Mouse (Mus musculus) CH12F3 (cell line): Measurements from ENCODE around the gene Pif1.

Experiments
- in situ Hi-C: fragments of 300-500 bp; cut with MboI; formaldehyde crosslinking; loops from 2 replicates; pipeline ENCODE4 v1.14.3; 2020; ENCODE audit warnings: low sequenced_read_pairs

Pif1 gene

GRCm38 (mm10) chr9:65587573-65588358 is 806 bp downstream of the Pif1 start:
- in situ Hi-C loops, result loop anchor here (25.0 kb wide), 1 partner anchor 150 kb away; the partner anchor contains the start of gene Mtfmt

GRCm38 (mm10) chr9:65589091-65589490 is 2.1 kb downstream of the Pif1 start:
- in situ Hi-C loops, result loop anchor here (25.0 kb wide), 1 partner anchor 152 kb away; the partner anchor contains the start of gene Mtfmt

GRCm38 (mm10) chr9:65592721-65593120 is 5.8 kb downstream of the Pif1 start:
- in situ Hi-C loops, result loop anchor here (25.0 kb wide), 1 partner anchor 155 kb away; the partner anchor contains the start of gene Mtfmt

- in situ Hi-C loops, result loop anchor here (25.0 kb wide), 1 partner anchor 156 kb away; the partner anchor contains the start of gene Mtfmt
Measured at GRCm38 (mm10) chr9:65593596-65593995, 6.6 kb downstream of the Pif1 start.

- in situ Hi-C loops, result loop anchor here (25.0 kb wide), 1 partner anchor 162 kb away; the partner anchor contains the start of gene Mtfmt
Measured at GRCm38 (mm10) chr9:65598765-65599249, 11.8 kb downstream of the Pif1 start.

- in situ Hi-C loops, result loop anchor here (10.0 kb wide), 1 partner anchor 254 kb away; no protein-coding TSS in a partner anchor
Measured at GRCm38 (mm10) chr9:65600951-65601350, 14.0 kb downstream of the Pif1 start.

- in situ Hi-C loops, result loop anchor here (10.0 kb wide), 1 partner anchor 251 kb away; no protein-coding TSS in a partner anchor
Measured at GRCm38 (mm10) chr9:65603401-65604102, 16.6 kb downstream of the Pif1 start.

GRCm38 (mm10) chr9:65605471-65606136 is 18.6 kb downstream of the Pif1 start:
- in situ Hi-C loops, result loop anchor here (5.0 to 10.0 kb wide), 2 partner anchors 57 to 249 kb away; no protein-coding TSS in a partner anchor

DNA sequence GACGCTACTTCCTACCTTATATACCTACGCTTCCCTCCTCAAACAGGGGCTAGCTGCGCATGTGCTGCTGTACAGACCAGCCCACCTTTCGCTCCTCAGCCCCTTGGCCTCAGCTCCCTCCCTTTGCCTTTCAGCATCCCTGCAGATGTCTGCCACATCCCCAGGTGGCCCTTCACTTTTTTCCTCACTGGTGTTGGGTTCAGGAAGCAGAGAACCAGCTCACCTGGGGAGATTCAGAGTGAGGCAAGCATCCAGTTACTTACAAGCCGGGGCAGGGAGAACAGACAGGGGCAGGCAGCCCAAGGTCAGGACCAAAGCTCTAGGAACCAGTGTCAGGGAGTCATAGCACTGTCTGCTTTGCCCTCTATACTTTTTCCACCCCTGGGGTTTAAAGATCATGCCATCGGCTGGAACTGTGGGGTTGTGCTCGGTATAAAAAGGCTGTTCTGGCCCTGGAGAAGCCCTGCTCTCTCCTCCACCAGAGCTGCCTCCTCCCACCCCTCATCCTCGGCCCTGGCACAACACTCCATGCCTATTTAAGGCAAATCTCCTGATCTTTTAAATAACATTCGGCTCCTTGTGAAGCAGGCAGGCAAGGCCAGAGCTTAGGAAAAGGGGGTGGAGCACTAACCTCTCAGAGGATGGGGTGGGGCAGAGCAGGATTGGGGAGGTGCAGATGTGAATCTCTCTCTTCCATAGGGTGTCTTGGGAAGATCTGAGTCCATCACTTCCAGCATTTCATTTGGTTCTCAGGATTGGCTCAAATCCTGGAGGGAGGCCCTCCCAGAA is 19.6 kb downstream of the Pif1 start:
- in situ Hi-C loops, result loop anchor here (5.0 to 10.0 kb wide), 2 partner anchors 56 to 248 kb away; no protein-coding TSS in a partner anchor

DNA sequence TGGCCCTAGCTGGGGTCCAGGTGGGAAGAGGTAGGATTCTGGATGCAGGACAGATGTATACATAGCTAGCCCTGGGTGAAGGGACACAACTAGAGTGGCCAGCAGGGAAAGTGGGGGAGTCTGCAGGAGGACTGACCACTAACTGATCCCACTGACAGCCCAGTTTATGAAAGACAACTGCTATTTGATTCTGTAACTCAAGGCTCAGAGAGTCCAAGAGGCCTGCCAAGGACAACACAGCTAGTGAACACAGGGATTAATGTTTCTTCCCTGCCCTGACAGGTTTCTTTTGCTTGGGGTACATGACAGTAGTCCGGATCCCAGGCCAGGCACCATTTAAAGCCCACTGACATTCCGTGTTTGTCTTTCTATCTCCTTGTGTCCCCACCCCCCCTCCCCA is 20.2 kb downstream of the Pif1 start:
- in situ Hi-C loops, result loop anchor here (5.0 to 10.0 kb wide), 2 partner anchors 55 to 248 kb away; no protein-coding TSS in a partner anchor

DNA sequence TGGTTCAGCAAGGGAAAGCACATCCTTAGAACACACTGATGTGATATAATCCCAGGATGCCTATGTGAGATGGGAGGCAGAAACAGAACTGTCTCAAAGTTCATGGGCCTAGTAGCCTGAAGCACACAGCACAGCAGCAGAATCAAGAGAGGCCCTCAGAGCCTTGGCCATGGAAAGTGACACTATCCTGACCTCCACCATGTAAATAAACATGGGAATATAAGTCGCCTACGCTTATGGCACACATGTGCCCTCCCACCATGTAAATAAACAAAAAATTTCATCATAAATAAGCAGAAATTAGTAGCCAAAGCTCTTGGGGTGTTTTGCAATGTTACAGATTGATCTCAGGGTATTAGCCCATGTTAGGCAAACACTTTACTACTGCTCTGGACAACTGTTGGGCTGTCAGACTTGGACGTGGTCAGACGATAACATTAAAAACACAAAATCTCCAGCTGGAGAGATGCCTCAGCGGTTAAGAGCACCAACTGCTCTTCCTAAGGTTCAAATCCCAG is 25.1 kb downstream of the Pif1 start:
- in situ Hi-C loops, result no loop called here

DNA sequence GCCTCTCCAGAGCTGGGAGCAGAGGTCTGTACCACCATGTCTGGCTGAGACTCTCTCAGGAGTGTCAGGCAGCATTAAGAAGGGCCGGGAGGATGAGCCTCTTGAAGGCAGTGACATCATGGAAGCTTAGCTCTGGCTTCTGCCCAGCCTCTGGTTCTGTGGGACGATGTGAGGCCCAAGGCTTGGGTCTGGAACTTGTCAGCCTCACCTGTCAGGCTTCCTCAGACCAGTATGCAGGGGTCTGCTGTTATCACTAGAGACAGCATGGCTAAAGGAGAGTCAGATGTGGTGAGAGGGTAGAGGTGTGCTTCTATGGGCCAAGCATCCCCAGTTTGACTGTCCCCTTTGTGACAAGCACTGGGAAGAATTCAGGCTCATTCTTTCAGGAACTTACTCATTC is 26.1 kb downstream of the Pif1 start:
- in situ Hi-C loops, result no loop called here

DNA sequence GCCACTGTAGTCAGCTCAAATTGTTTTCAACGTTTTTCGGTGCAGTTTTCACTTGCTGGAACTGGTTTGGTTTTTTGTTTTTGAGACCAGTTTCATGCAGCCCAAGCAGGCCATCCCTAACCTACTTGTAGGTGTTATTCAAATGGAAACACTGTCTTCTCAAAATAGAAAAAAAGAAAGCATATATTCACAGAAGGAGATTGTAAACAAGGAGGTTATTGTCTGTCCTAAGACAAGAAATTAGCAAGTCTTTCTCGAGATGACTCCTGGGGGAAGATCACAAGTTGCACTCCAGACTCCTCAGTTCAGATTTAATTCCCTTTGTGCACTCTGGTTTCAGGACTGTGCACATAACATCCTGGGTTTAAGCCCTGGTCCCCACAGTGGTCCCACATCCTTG is 32.4 kb downstream of the Pif1 start:
- in situ Hi-C loops, result no loop called here

GRCm38 (mm10) chr9:65621196-65621595 is 34.2 kb downstream of the Pif1 start:
- in situ Hi-C loops, result no loop called here

GRCm38 (mm10) chr9:65621666-65622065 is 34.7 kb downstream of the Pif1 start:
- in situ Hi-C loops, result no loop called here

DNA sequence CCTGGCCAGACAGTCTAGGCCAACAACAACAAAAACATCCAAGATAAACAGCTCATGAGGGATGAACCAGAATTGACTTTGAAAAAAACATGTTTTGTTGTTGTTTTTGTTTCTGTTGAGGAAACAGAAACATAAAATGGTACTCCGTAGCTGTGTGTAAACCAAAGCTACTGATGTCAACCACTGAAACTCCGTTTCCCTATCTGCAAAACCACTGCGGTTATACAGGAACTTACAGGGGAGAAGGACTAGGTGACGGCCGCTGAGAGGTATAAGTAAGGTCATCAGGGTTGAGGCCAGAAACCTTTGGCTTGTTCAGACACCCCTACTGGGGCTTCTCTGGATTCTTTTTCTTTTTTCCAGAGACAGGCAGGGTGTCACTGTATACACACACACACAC is 35.9 kb downstream of the Pif1 start:
- in situ Hi-C loops, result no loop called here

DNA sequence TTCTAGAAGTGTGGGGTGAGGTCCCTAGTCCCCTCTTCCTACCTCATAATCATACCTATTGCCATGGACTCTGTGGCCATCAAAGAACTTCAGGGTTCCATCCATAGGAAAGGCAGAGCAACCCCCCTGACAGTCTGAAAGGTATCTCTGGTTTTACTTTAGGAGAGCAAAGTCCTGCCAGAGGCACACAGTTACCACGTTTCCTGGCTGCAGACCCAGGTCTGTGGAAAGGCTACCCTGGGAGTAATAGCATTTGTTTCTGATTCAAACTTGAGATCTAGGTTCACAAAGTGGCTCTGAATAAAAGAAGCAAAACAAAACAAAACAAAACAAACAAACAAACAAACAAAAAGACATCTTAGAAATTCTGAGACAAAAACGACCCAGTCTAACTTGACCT is 37.3 kb downstream of the Pif1 start:
- in situ Hi-C loops, result no loop called here

DNA sequence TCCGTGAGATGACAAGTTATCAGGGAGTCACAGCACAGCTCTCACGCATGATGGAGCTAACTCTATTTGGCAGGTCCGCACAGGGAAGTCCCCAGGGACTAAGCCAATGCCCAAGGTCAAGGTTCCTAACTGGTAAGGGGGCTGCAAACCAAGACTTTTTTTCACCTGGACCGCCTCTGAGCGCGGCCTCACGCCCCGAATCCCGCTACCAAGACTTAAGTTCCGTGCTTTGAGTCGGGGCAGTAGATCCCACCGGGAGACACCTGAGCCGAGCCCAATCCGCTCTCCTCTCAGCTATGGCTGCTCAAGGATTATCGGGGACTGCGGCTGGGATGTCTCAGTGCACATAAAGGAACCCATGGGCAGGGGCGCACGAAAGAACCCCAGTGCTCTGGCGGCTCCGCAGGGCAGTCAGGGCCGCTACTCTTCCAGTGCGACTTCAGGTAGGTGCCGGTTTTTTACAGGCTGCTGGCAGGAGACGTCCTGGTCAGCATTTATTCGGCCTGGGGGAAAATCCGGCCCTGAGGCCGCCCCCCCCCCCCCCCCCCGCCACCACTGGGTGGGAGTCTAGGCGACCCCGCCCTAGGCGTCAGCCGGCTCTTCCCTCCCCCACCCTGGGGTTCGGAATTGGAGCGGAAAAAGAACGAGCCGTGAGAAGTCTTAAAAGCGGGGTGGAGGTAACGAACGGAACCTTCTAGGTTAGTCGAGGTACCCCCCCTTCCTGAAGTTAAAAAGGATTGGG is 42.2 kb downstream of the Pif1 start, which contains the start of gene Rbpms2:
Gene Rbpms2 (plus strand): TSS at position 624 of the 742 bp plus-strand sequence.
- in situ Hi-C loops, result no loop called here
